Mouse (Mus musculus): ENCODE measurements around the gene Hipk4. TPM values are rescaled to one million over a fixed set of nuclear protein-coding genes. Genes with fewer than 3 reads are reported as not detected.

Hipk4 gene
- polyA plus RNA-seq, 1 experiment from 2014 or later: 0.86 TPM

GRCm38 (mm10) chr7:27499036-27499435 is 24.0 kb upstream of the Hipk4 start, which contains the start of gene Prx:
Gene Prx (plus strand): TSS chr7:27499324.
- WGBS: 26% methylated on average over 3 of the region's 3 CpGs
- H3K4me2 ChIP-seq: no peak within 1 kb of the TSS
- no peaks in the 10 kb centered on the region for H3K4me1 ChIP-seq
- H3K27me3 ChIP-seq (replicated peaks): no peaks in the 10 kb centered on the region
- no peak within 1 kb of the TSS for H3K4me3 ChIP-seq (replicated peaks)
- H3K9me3 ChIP-seq: no peaks in the 10 kb centered on the region
- ATAC-seq (ENCODE audit: insufficient read depth, low FRiP score, low read depth): no peak
- no peaks in the 10 kb centered on the region for H3K36me3 ChIP-seq
- no peak within 1 kb of the TSS for H3K27ac ChIP-seq
- H3K9ac ChIP-seq: no peak within 1 kb of the TSS

DNA sequence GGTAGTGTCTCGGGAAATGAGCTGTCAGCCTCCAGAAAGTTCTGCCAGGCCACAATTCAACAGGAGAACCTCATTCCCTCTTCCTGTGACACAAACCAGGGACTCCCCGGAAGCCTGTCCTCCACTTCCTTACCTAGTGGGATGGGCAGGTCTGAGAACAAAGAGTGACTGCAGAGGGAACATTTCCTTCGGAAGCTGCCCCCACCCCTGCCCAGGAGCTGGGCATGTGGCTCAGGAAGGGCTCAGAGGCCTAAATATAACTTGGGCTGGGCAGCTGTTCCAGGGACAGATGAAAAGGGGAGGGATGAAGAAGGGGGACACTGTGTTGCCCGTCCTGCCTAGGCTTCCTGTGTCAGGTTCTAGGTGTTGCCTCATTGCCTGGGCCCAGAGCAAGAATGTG is 21.4 kb upstream of the Hipk4 start:
- Histone ChIP-seq H3K36me3 (no peaks in the 10 kb centered on the region), H3K9me3 (no peaks in the 10 kb centered on the region), H3K4me3 (replicated peaks) (no peak overlapping the region), H3K4me2 (no peak overlapping the region), H3K27me3 (replicated peaks) (no peaks in the 10 kb centered on the region), H3K27ac (peak overlapping the region; percentile 31; the same call in 1 of the 2 replicates), H3K9ac (no peak overlapping the region), H3K4me1 (peaks cover 5% of the 10 kb centered on the region)
- 57% methylated on average over 4 of the region's 4 CpGs for WGBS
- no peak for ATAC-seq (ENCODE audit: insufficient read depth, low FRiP score, low read depth)

GRCm38 (mm10) chr7:27506765-27507370 is 16.2 kb upstream of the Hipk4 start:
- H3K9me3 ChIP-seq: no peaks in the 10 kb centered on the region
- no peaks in the 10 kb centered on the region for H3K27me3 ChIP-seq (replicated peaks)
- peaks cover 13% of the 10 kb centered on the region for H3K4me1 ChIP-seq
- H3K4me2 ChIP-seq: peak overlapping the region; percentile 68
- 33% methylated on average over 9 of the region's 9 CpGs for WGBS
- H3K9ac ChIP-seq: no peak overlapping the region
- H3K4me3 ChIP-seq (replicated peaks): peak overlapping the region; percentile 58
- H3K27ac ChIP-seq: peak overlapping the region; percentile 100
- ATAC-seq (ENCODE audit: insufficient read depth, low FRiP score, low read depth): no peak
- H3K36me3 ChIP-seq: no peaks in the 10 kb centered on the region

DNA sequence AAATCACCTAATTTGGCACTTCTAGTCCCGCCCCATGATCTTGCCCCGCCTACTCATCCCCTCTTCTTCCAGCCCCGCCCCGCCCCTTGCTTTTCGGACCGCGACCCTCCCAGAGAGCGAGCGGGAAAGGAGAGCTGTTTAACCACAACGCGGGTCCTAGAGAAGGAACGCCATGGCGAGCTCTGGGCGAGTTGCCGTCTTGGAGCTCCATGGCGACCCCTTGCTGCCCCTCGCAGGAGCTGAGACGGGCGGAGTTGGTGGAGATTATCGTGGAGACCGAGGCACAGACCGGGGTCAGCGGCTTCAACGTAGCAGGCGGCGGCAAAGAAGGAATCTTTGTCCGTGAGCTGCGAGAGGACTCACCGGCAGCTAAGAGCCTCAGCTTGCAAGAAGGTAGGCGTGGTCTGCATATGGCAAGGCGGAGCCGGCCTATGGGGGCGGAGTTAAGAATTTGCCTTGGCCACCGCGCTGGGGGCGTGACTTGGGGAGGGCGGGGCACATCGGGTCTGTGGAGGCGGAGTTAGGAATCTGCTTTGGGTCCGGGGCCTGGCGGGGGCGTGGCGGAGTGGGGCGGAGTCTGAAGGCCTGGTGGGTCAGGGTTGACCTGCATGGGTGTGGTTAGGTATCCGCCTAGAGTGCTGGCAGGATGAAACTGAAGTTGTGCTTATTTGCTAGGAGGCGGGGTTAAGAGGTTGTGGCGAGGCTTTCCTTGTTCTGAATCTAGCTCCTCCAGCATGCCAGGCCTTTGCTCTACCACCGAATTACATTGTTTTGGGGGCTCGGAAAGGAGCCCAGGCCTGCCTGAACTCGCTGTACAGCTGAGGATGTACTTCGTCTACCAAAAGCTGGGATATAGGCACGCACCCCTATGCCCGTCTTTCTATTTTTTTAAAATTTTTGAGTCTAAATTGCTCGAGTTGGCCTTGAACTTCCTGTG is 15.1 kb upstream of the Hipk4 start:
- Histone ChIP-seq H3K4me3 (replicated peaks) (peak overlapping the region; percentile 58), H3K4me2 (peak overlapping the region; percentile 68), H3K9me3 (no peaks in the 10 kb centered on the region), H3K36me3 (no peaks in the 10 kb centered on the region), H3K27me3 (replicated peaks) (no peaks in the 10 kb centered on the region), H3K27ac (peak overlapping the region; percentile 100), H3K9ac (peak overlapping the region; percentile 72), H3K4me1 (peaks cover 13% of the 10 kb centered on the region)
- whole genome bisulfite sequencing: under 1% methylated on average over 51 of the region's 54 CpGs
- peak; percentile 95 for ATAC-seq (ENCODE audit: insufficient read depth, low FRiP score, low read depth)

- peak overlapping the region; percentile 58 for H3K4me3 ChIP-seq (replicated peaks)
- H3K9me3 ChIP-seq: no peaks in the 10 kb centered on the region
- H3K9ac ChIP-seq: no peak overlapping the region
- H3K27me3 ChIP-seq (replicated peaks): no peaks in the 10 kb centered on the region
- no peaks in the 10 kb centered on the region for H3K36me3 ChIP-seq
- H3K4me2 ChIP-seq: peak overlapping the region; percentile 68
- ATAC-seq (ENCODE audit: insufficient read depth, low FRiP score, low read depth): peak; percentile 57
- H3K4me1 ChIP-seq: peaks cover 13% of the 10 kb centered on the region
- H3K27ac ChIP-seq: peak overlapping the region; percentile 100
- WGBS: 18% methylated on average over 6 of the region's 6 CpGs
These were observed 14.4 kb upstream of the Hipk4 start for GRCm38 (mm10) chr7:27508648-27509005.

- no peak overlapping the region for H3K9ac ChIP-seq
- 89% methylated on average over 2 of the region's 2 CpGs for WGBS
- no peak overlapping the region for H3K4me2 ChIP-seq
- peaks cover 13% of the 10 kb centered on the region for H3K4me1 ChIP-seq
- H3K4me3 ChIP-seq (replicated peaks): no peak overlapping the region
- H3K36me3 ChIP-seq: no peaks in the 10 kb centered on the region
- H3K27ac ChIP-seq: no peak overlapping the region
- no peak for ATAC-seq (ENCODE audit: insufficient read depth, low FRiP score, low read depth)
- H3K27me3 ChIP-seq (replicated peaks): no peaks in the 10 kb centered on the region
- no peaks in the 10 kb centered on the region for H3K9me3 ChIP-seq
These were observed 12.3 kb upstream of the Hipk4 start for GRCm38 (mm10) chr7:27510809-27511208.

- H3K4me3 ChIP-seq (replicated peaks): no peak overlapping the region
- 68% methylated on average over 9 of the region's 9 CpGs for WGBS
- H3K9me3 ChIP-seq: no peaks in the 10 kb centered on the region
- ATAC-seq (ENCODE audit: insufficient read depth, low FRiP score, low read depth): no peak
- H3K4me1 ChIP-seq: no peaks in the 10 kb centered on the region
- H3K27ac ChIP-seq: no peak overlapping the region
- H3K4me2 ChIP-seq: no peak overlapping the region
- H3K9ac ChIP-seq: no peak overlapping the region
- H3K36me3 ChIP-seq: no peaks in the 10 kb centered on the region
- H3K27me3 ChIP-seq (replicated peaks): no peaks in the 10 kb centered on the region
These were observed 8.1 kb upstream of the Hipk4 start for GRCm38 (mm10) chr7:27514961-27515360.

DNA sequence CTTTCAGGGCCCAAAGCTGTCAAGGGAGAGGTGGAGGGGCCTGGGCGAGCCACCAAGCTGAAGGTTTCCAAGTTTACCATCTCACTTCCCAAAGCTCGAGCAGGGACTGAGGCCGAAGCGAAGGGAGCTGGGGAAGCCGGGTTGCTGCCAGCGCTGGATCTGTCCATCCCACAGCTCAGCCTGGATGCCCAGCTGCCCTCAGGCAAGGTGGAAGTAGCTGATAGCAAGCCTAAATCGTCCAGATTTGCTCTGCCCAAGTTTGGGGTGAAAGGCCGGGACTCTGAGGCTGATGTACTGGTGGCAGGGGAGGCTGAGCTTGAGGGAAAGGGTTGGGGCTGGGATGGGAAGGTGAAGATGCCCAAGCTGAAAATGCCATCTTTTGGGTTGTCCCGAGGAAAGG is 4.8 kb upstream of the Hipk4 start:
- 84% methylated on average over 9 of the region's 9 CpGs for WGBS
- Histone ChIP-seq H3K9me3 (no peaks in the 10 kb centered on the region), H3K4me1 (no peaks in the 10 kb centered on the region), H3K4me3 (replicated peaks) (no peak overlapping the region), H3K27me3 (replicated peaks) (no peaks in the 10 kb centered on the region), H3K36me3 (no peaks in the 10 kb centered on the region), H3K4me2 (no peak overlapping the region), H3K9ac (no peak overlapping the region), H3K27ac (no peak overlapping the region)
- no peak for ATAC-seq (ENCODE audit: insufficient read depth, low FRiP score, low read depth)

DNA sequence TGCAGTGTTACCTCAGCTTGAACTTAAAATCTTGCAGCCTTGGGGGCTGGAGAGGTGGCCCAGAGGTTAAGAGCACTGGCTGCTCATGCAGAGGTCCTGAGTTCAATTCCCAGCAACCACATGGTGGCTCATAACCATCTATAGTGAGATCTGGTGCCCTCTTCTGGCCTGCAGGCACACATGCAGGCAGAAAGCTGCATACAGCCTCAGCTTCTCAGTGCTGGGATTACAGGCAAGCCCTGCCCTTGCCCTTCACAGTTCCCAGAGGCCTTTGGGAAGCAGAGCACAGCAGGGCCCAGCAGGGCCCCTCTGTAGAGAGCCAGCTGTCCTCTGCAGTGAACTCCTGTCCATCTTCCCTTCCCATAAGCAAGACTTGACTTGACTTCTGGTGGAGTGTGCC is 3.0 kb upstream of the Hipk4 start:
- no peaks in the 10 kb centered on the region for H3K36me3 ChIP-seq
- H3K27me3 ChIP-seq (replicated peaks): no peaks in the 10 kb centered on the region
- H3K9ac ChIP-seq: no peak overlapping the region
- H3K4me2 ChIP-seq: no peak overlapping the region
- H3K27ac ChIP-seq: no peak overlapping the region
- H3K4me1 ChIP-seq: no peaks in the 10 kb centered on the region
- no peak overlapping the region for H3K4me3 ChIP-seq (replicated peaks)
- ATAC-seq (ENCODE audit: insufficient read depth, low FRiP score, low read depth): no peak
- no peaks in the 10 kb centered on the region for H3K9me3 ChIP-seq

- no peak overlapping the region for H3K4me3 ChIP-seq (replicated peaks)
- ATAC-seq (ENCODE audit: insufficient read depth, low FRiP score, low read depth): no peak
- no peak overlapping the region for H3K27ac ChIP-seq
- no peaks in the 10 kb centered on the region for H3K4me1 ChIP-seq
- no peaks in the 10 kb centered on the region for H3K36me3 ChIP-seq
- no peak overlapping the region for H3K9ac ChIP-seq
- H3K9me3 ChIP-seq: no peaks in the 10 kb centered on the region
- no peaks in the 10 kb centered on the region for H3K27me3 ChIP-seq (replicated peaks)
- no peak overlapping the region for H3K4me2 ChIP-seq
- whole genome bisulfite sequencing: 65% methylated on average over 1 of the region's 1 CpGs
These were observed 2.5 kb upstream of the Hipk4 start for GRCm38 (mm10) chr7:27520599-27520998.

GRCm38 (mm10) chr7:27523805-27524204 is 738 bp downstream of the Hipk4 start:
- Histone ChIP-seq H3K36me3 (no peaks in the 10 kb centered on the region), H3K4me1 (no peaks in the 10 kb centered on the region), H3K4me3 (replicated peaks) (no peak overlapping the region), H3K9ac (no peak overlapping the region), H3K27me3 (replicated peaks) (no peaks in the 10 kb centered on the region), H3K4me2 (no peak overlapping the region), H3K27ac (no peak overlapping the region), H3K9me3 (no peaks in the 10 kb centered on the region)
- whole genome bisulfite sequencing: 92% methylated on average over 13 of the region's 13 CpGs
- no peak for ATAC-seq (ENCODE audit: insufficient read depth, low FRiP score, low read depth)

DNA sequence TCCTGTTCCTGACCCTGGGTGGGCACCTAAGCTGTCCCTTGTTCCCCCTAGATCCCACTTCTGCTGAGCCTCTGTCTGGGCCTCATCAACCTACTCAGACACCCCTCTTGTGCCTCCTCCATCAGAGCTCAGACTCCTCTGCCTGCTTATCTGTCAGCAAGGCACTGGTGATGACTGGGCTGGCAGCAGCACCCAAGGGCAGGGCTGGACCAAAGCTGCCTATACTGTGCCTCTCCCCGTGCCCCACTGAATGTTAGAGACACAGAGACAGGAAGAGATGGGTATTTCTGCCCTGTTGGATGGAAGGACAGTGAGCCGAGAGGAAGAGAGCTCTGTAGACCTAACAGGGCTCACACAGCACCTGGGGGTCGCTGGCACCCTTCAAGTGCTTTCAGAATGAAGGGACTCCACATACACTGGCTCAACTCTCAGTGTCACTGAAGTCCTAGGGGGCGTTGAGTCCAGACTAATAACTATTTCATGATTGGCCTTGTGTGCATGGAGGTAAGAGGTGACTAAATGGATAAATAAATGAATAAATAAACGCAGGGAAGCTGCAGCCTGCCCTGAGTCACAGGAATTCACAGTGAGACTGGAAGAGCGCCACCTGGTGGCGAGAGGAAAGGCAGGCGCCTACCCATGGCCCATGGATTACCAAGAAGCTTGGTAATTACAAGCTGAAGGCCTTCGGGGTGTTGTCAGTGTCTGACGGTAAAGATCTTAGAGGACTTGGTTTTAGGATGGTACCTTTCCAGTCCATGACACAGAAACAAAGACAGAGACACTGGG is 3.2 kb downstream of the Hipk4 start:
- ATAC-seq (ENCODE audit: insufficient read depth, low FRiP score, low read depth): peak; percentile 83
- H3K4me1 ChIP-seq: no peaks in the 10 kb centered on the region
- WGBS: 23% methylated on average over 10 of the region's 10 CpGs
- no peaks in the 10 kb centered on the region for H3K27me3 ChIP-seq (replicated peaks)
- H3K4me2 ChIP-seq: no peak overlapping the region
- H3K4me3 ChIP-seq (replicated peaks): no peak overlapping the region
- 0 out of 2 replicates have a peak overlapping the region, but pooled peaks have one; percentile 6 for H3K27ac ChIP-seq
- H3K9ac ChIP-seq: no peak overlapping the region
- H3K9me3 ChIP-seq: no peaks in the 10 kb centered on the region
- 0 out of 2 replicates have a peak, but pooled peaks cover 2% of the 10 kb centered on the region for H3K36me3 ChIP-seq
